Mouse (Mus musculus): Measurements from ENCODE around the gene Slc6a1. TPM values are rescaled to one million over a fixed set of nuclear protein-coding genes. Genes with fewer than 3 reads are reported as not detected.
"Not testable (repeated sequence)": the region's sequence is repeated elsewhere in the genome, so short reads cannot be mapped to it uniquely, and the experiment has no call there.

The Slc6a1 gene
- total RNA-seq, 4 experiments from 2014 or later: 0.17 to 0.38 (median 0.26) TPM

GRCm38 (mm10) chr6:114290184-114290583 is 7.7 kb downstream of the Slc6a1 start:
- DNase-seq: no peak

- no peak for DNase-seq
Measured at GRCm38 (mm10) chr6:114290929-114291328, 8.5 kb downstream of the Slc6a1 start.

- no peak for DNase-seq
Measured at GRCm38 (mm10) chr6:114291396-114291795, 9.0 kb downstream of the Slc6a1 start.

- DNase-seq: no peak
Measured at GRCm38 (mm10) chr6:114293511-114293910, 11.1 kb downstream of the Slc6a1 start.

GRCm38 (mm10) chr6:114295086-114295485 is 12.7 kb downstream of the Slc6a1 start:
- DNase-seq: no peak

- DNase-seq: no peak
Measured at GRCm38 (mm10) chr6:114297260-114298002, 15.0 kb downstream of the Slc6a1 start.

- no peak for DNase-seq
Measured at GRCm38 (mm10) chr6:114299699-114300098, 17.3 kb downstream of the Slc6a1 start.

GRCm38 (mm10) chr6:114300737-114301136 is 18.3 kb downstream of the Slc6a1 start:
- no peak for DNase-seq

- no peak for DNase-seq
Measured at GRCm38 (mm10) chr6:114304668-114305067, 22.2 kb downstream of the Slc6a1 start.

- DNase-seq: no peak
Measured at GRCm38 (mm10) chr6:114320511-114320910, 38.1 kb downstream of the Slc6a1 start.

GRCm38 (mm10) chr6:114321146-114321545 is 38.7 kb downstream of the Slc6a1 start:
- DNase-seq: no peak

GRCm38 (mm10) chr6:114322914-114323313 is 40.5 kb downstream of the Slc6a1 start:
- DNase-seq: no peak

- DNase-seq: no peak
Measured at GRCm38 (mm10) chr6:114324808-114325207, 42.4 kb downstream of the Slc6a1 start.

- no peak for DNase-seq
Measured at GRCm38 (mm10) chr6:114329597-114330470, 47.4 kb downstream of the Slc6a1 start.

- DNase-seq: no peak
Measured at GRCm38 (mm10) chr6:114331926-114332325, 49.5 kb downstream of the Slc6a1 start.

GRCm38 (mm10) chr6:114336128-114336943 is 53.9 kb downstream of the Slc6a1 start:
- no peak for DNase-seq

GRCm38 (mm10) chr6:114336944-114337215 is 54.4 kb downstream of the Slc6a1 start:
- DNase-seq: no peak

GRCm38 (mm10) chr6:114341381-114341780 is 58.9 kb downstream of the Slc6a1 start:
- DNase-seq: not testable (repeated sequence)

- DNase-seq: no peak
Measured at GRCm38 (mm10) chr6:114343740-114344139, 61.3 kb downstream of the Slc6a1 start.

- DNase-seq: peak; percentile 19
Measured at GRCm38 (mm10) chr6:114345156-114345555, 62.7 kb downstream of the Slc6a1 start.

GRCm38 (mm10) chr6:114347831-114348754 is 65.7 kb downstream of the Slc6a1 start:
- no peak for DNase-seq

GRCm38 (mm10) chr6:114354635-114355034 is 72.2 kb downstream of the Slc6a1 start:
- DNase-seq: no peak

All from adrenal gland, adult 8-10 months (tissue).